Mouse (Mus musculus) left cerebral cortex, adult 11 months (tissue): ENCODE measurements at regions not wholly inside any gene's neighbourhood (a gene's known extent, or its start where the extent isn't known, plus 50 kb on each side); places are given as distances from the start of the nearest gene placed in this dataset.

Source experiments
- DNase-seq: peaks from one replicate; pipeline ENCODE4 v3.0.0; 2022; ENCODE audit warnings: low spot score

- no peak for DNase-seq
Observed at GRCm38 (mm10) chr8:109012655-109013054, 481.2 kb upstream of the Pmfbp1 start.

GRCm38 (mm10) chr8:109013577-109013976 lies 480.2 kb upstream of the Pmfbp1 start:
- no peak for DNase-seq

GRCm38 (mm10) chr8:109014746-109015145 lies 479.1 kb upstream of the Pmfbp1 start:
- no peak for DNase-seq

GRCm38 (mm10) chr8:109019565-109019964 lies 474.3 kb upstream of the Pmfbp1 start:
- no peak for DNase-seq

- DNase-seq: no peak
Observed at GRCm38 (mm10) chr8:109020102-109020501, 473.7 kb upstream of the Pmfbp1 start.

GRCm38 (mm10) chr8:109027923-109028322 lies 465.9 kb upstream of the Pmfbp1 start:
- no peak for DNase-seq

- DNase-seq: no peak
Observed at GRCm38 (mm10) chr8:109053608-109054007, 440.2 kb upstream of the Pmfbp1 start.

- DNase-seq: no peak
Observed at GRCm38 (mm10) chr8:109059152-109059551, 434.7 kb upstream of the Pmfbp1 start.

- no peak for DNase-seq
Observed at GRCm38 (mm10) chr8:109062376-109062775, 431.5 kb upstream of the Pmfbp1 start.

- DNase-seq: no peak
Observed at GRCm38 (mm10) chr8:109073715-109074114, 420.1 kb upstream of the Pmfbp1 start.

GRCm38 (mm10) chr8:109075006-109075405 lies 418.8 kb upstream of the Pmfbp1 start:
- no peak for DNase-seq

GRCm38 (mm10) chr8:109079223-109079622 lies 414.6 kb upstream of the Pmfbp1 start:
- no peak for DNase-seq

GRCm38 (mm10) chr8:109081295-109081694 lies 412.5 kb upstream of the Pmfbp1 start:
- no peak for DNase-seq

- no peak for DNase-seq
Observed at GRCm38 (mm10) chr8:109085134-109085533, 408.7 kb upstream of the Pmfbp1 start.

GRCm38 (mm10) chr8:109087781-109088180 lies 406.0 kb upstream of the Pmfbp1 start:
- DNase-seq: no peak

- DNase-seq: no peak
Observed at GRCm38 (mm10) chr8:109099671-109100070, 394.2 kb upstream of the Pmfbp1 start.

GRCm38 (mm10) chr8:109101416-109101815 lies 392.4 kb upstream of the Pmfbp1 start:
- DNase-seq: no peak

- no peak for DNase-seq
Observed at GRCm38 (mm10) chr8:109104798-109105326, 389.0 kb upstream of the Pmfbp1 start.

- DNase-seq: no peak
Observed at GRCm38 (mm10) chr8:109105693-109106092, 388.1 kb upstream of the Pmfbp1 start.

GRCm38 (mm10) chr8:109106971-109107370 lies 386.9 kb upstream of the Pmfbp1 start:
- no peak for DNase-seq

GRCm38 (mm10) chr8:109107762-109108161 lies 386.1 kb upstream of the Pmfbp1 start:
- no peak for DNase-seq

GRCm38 (mm10) chr8:109109390-109109789 lies 384.4 kb upstream of the Pmfbp1 start:
- no peak for DNase-seq

GRCm38 (mm10) chr8:109121776-109122175 lies 372.1 kb upstream of the Pmfbp1 start:
- DNase-seq: no peak

- DNase-seq: no peak
Observed at GRCm38 (mm10) chr8:109142495-109143158, 351.2 kb upstream of the Pmfbp1 start.
